Mouse (Mus musculus): ENCODE data around the gene Ankrd16. TPM values are rescaled to one million over a fixed set of nuclear protein-coding genes. Genes with fewer than 3 reads are reported as not detected.

The Ankrd16 gene
- polyA plus RNA-seq, 1 experiment from 2014 or later, result 31.2 TPM

DNA sequence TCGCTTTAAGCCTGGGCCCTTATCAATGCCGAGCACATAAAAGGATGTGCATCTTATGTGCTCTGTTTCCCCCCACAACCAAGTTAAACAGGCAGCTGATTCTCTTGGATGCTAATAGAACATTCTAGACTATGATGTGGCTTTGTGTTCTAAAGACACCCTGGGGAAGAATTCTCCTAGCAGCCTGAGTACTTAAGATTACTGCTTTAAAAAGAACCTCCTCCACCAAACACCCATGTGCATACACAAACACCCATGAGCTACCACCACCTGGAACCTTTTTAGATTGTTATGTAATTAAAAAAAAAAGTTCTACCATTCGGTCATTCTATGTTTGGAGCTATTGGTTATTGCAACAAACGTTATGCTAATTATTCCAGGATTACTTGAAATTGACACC lies 5.3 kb upstream of the Ankrd16 start:
- H3K4me2 ChIP-seq, result no peak overlapping the region
- H3K9ac ChIP-seq, result no peak overlapping the region
- no peaks in the 10 kb centered on the region for H3K27me3 ChIP-seq (replicated peaks)
- H3K4me1 ChIP-seq, result peaks cover 38% of the 10 kb centered on the region
- ATAC-seq (ENCODE audit: extremely low read depth, insufficient number of reproducible peaks, low FRiP score, low TSS enrichment), result no peak
- no peak overlapping the region for H3K27ac ChIP-seq (replicated peaks)
- 76% methylated on average over 4 of the region's 4 CpGs for WGBS
- no peaks in the 10 kb centered on the region for H3K9me3 ChIP-seq
- H3K4me3 ChIP-seq, result no peak overlapping the region
- H3K36me3 ChIP-seq, result peaks cover 23% of the 10 kb centered on the region

DNA sequence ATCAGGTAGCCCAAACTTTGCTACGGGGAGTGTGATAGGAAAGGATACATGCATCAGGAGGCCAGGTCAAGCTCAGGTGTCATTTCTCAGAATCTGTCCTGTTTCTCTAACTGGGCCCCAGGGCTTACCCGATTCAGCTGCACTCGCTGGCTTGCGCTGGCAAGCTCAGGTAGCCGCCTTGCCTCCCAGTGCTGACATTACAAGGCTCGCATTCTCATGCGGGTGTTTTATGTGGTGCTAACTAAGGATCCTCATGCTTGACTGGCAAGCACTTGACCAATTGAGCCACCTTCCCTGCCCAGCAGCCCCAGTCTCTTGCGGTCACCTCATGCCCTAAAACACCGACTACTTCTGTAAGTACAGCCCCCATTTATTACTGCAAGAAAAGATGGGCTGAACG lies 3.2 kb upstream of the Ankrd16 start:
- Histone ChIP-seq H3K9ac (no peak overlapping the region), H3K27me3 (replicated peaks) (no peaks in the 10 kb centered on the region), H3K4me2 (no peak overlapping the region), H3K4me1 (peaks cover 44% of the 10 kb centered on the region), H3K36me3 (peaks cover 6% of the 10 kb centered on the region), H3K9me3 (no peaks in the 10 kb centered on the region), H3K27ac (replicated peaks) (no peak overlapping the region), H3K4me3 (no peak overlapping the region)
- WGBS, result 88% methylated on average over 10 of the region's 10 CpGs
- ATAC-seq (ENCODE audit: extremely low read depth, insufficient number of reproducible peaks, low FRiP score, low TSS enrichment), result no peak

DNA sequence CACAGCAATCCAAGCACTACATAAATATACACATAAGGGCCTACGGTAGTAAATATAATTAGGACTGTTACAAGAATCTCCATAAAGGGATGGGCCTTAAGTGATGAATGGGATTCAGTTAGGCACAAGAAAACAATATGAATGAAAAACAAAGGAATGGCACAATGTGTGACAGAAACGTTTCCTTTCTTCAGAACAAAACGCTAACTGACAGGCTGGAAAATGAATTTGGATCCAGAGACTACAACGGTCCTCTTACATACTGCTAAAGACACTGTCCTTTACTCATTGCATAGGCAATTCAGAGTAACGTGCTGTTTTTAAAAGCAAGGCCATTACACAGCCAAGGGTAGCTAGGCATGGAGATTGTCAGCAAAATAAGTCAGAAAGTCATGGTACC lies 2.6 kb upstream of the Ankrd16 start:
- 82% methylated on average over 5 of the region's 5 CpGs for WGBS

DNA sequence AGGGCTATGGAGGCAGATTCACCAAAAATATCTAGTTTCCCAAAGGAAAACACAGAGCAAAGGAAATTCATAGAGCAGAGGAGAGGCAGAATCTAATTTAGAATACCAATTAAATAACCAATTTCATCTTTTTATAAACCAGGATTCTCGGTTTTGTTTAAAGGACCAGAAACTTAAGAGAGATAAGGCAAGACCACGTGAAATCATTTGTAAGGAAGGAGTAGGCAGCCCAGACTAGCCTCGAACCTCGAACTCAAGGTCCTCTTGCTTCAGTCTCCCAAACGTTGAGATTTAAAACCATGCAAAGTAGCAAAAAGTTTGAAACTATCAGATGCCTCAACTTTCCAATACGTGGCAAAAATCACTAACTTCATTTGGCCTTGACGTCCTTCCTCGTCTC lies 1.3 kb upstream of the Ankrd16 start:
- no peaks in the 10 kb centered on the region for H3K27me3 ChIP-seq (replicated peaks)
- peak overlapping the region; percentile 91 for H3K9ac ChIP-seq
- ATAC-seq (ENCODE audit: extremely low read depth, insufficient number of reproducible peaks, low FRiP score, low TSS enrichment), result no peak
- H3K27ac ChIP-seq (replicated peaks), result peak overlapping the region; percentile 91; the same call in 1 of the 2 replicates
- WGBS, result 42% methylated on average over 8 of the region's 8 CpGs
- peaks cover 19% of the 10 kb centered on the region for H3K36me3 ChIP-seq
- H3K9me3 ChIP-seq, result no peaks in the 10 kb centered on the region
- peaks cover 53% of the 10 kb centered on the region for H3K4me1 ChIP-seq
- H3K4me3 ChIP-seq, result peak overlapping the region; percentile 86
- H3K4me2 ChIP-seq, result peak overlapping the region; percentile 86

More for the DNA sequence above, 2.6 kb upstream of the Ankrd16 start:
- Histone ChIP-seq H3K4me2 (no peak overlapping the region), H3K4me3 (no peak overlapping the region), H3K27ac (replicated peaks) (no peak overlapping the region), H3K9me3 (no peaks in the 10 kb centered on the region), H3K36me3 (peaks cover 6% of the 10 kb centered on the region), H3K9ac (no peak overlapping the region), H3K27me3 (replicated peaks) (no peaks in the 10 kb centered on the region), H3K4me1 (peaks cover 51% of the 10 kb centered on the region)
- no peak for ATAC-seq (ENCODE audit: extremely low read depth, insufficient number of reproducible peaks, low FRiP score, low TSS enrichment)

DNA sequence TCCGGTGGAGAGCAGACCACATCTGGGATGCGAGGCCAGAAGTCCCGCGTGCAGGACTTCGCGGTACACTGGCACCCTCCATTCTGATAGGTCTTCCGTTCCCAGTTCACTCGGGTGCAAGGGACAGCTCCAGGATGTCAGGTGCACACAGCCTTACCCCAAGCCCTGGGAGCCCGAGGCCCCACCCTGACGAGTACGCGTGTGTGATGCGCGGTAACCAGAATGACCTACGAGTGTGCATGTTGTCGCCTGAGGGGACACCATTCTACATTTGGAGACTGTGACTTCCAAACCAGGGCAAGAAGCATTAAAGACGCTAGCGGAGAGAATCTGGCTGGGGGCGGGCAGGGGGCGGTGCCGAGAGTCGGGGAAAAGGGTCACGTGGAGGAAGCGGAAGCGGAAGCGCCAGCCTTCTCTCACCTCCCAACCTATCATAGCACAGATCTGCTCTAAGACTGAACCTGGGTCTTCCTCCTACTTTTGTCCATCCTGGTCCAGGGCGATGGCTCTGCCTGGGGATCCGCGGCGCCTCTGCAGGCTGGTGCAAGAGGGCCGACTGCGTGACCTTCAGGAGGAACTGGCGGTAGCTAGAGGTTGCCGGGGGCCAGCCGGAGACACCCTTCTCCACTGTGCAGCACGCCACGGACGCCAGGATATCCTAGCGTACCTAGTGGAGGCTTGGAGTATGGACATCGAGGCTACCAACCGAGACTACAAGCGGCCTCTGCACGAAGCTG lies 579 bp downstream of the Ankrd16 start:
- under 1% methylated on average over 43 of the region's 43 CpGs for WGBS
- Histone ChIP-seq H3K4me3 (peak overlapping the region; percentile 86), H3K36me3 (peaks cover 37% of the 10 kb centered on the region), H3K27me3 (replicated peaks) (no peaks in the 10 kb centered on the region), H3K9me3 (no peaks in the 10 kb centered on the region), H3K27ac (replicated peaks) (peak overlapping the region; percentile 98), H3K9ac (peak overlapping the region; percentile 86), H3K4me1 (peaks cover 45% of the 10 kb centered on the region), H3K4me2 (peak overlapping the region; percentile 92)
- peak; percentile 81 for ATAC-seq (ENCODE audit: extremely low read depth, insufficient number of reproducible peaks, low FRiP score, low TSS enrichment)

DNA sequence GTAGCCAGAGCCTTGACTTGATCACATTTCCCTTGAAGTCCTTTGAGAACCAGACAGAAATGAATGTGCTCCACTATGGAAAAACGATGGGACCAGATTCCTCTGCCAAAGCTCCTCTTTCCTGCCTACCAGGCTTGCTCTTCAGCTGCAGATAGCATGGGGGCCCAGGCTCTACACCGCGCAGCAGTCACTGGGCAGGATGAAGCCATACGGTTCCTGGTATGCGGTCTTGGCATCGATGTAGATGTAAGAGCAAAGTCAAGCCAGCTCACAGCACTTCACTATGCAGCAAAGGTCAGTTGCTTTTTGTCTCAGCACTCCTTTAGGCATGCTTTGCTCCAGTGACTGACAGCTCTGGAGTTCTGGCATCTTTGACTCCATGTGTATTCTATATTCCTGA lies 6.5 kb downstream of the Ankrd16 start:
- ATAC-seq (ENCODE audit: extremely low read depth, insufficient number of reproducible peaks, low FRiP score, low TSS enrichment), result no peak
- H3K9ac ChIP-seq, result no peak overlapping the region
- WGBS, result 88% methylated on average over 6 of the region's 6 CpGs
- no peaks in the 10 kb centered on the region for H3K27me3 ChIP-seq (replicated peaks)
- peaks cover 12% of the 10 kb centered on the region for H3K4me1 ChIP-seq
- H3K36me3 ChIP-seq, result peaks cover 95% of the 10 kb centered on the region
- H3K4me3 ChIP-seq, result no peak overlapping the region
- H3K4me2 ChIP-seq, result no peak overlapping the region
- no peak overlapping the region for H3K27ac ChIP-seq (replicated peaks)
- H3K9me3 ChIP-seq, result no peaks in the 10 kb centered on the region

DNA sequence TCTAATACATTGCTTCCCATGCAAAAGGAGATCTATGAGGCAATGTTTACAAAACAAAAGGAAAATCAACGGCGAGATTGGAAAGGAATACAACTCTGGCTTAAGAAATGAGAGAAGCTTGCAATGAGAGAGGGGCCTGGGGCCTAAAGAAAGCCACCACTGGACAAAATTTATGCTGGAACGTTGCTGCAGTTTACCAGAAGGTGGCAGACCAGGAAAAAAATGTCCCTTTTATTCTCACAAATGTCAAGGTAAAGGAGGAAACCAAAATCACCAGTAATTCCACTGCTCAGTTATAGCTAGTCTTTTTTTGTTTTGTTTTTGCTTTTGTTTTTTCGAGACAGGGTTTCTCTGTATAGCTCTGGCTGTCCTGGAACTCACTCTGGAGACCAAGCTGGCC lies 17.0 kb downstream of the Ankrd16 start:
- H3K9ac ChIP-seq, result no peak overlapping the region
- H3K27me3 ChIP-seq (replicated peaks), result no peaks in the 10 kb centered on the region
- no peak overlapping the region for H3K4me2 ChIP-seq
- H3K9me3 ChIP-seq, result no peaks in the 10 kb centered on the region
- H3K4me3 ChIP-seq, result no peak overlapping the region
- ATAC-seq (ENCODE audit: extremely low read depth, insufficient number of reproducible peaks, low FRiP score, low TSS enrichment), result no peak
- peaks cover 16% of the 10 kb centered on the region for H3K4me1 ChIP-seq
- 66% methylated on average over 4 of the region's 4 CpGs for WGBS
- H3K27ac ChIP-seq (replicated peaks), result no peak overlapping the region
- H3K36me3 ChIP-seq, result peaks cover 45% of the 10 kb centered on the region

DNA sequence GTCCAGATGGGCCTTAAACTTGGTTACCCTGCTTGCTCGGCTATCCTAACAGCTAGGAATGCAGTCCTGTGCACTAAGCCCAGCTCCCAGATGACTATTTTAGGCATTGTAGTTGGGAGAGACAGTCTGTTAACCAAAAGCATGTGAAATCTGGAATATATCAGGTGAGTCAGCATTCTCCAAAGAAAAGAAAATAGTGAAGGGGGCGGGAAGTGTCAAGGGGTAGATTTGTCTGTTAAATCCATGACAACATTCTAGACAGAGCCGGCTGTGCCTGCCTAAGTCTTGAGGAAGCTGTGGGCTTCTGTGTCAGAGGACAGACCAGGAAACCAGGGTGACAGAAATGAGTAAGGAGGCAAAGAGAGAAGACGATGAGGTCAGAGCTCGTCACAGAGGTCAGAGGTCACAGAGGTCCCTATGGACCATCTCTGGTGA lies 20.3 kb downstream of the Ankrd16 start:
- WGBS, result 46% methylated on average over 5 of the region's 5 CpGs

DNA sequence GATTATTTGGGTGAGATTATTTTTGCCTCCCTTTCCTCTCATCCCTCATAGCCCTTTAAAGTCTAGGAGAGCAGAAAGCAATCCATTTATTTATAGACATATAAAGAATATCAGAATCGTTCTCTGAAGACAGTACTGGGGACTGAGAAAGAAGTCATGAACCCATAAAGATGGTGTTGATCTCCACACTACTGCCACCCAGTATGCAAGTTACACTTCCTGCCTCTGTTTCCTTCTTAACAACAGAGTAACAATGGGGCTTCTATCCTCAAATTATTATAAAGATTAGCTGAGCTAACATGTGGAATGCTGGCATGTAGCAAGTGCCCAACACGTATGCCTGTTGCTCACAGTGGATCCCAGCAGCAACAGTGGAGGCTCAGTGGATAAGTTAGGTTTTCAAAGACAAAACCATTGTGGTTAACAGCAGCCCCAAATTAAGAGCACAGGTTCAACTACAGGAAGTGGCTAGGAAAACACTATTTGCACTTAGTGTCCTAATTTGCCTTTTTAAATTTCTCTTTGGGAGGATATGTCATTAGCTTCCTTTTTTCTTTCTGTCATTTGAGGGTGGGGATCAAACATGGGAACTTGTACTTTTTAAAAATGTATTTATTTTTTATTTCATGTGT lies 23.7 kb downstream of the Ankrd16 start:
- WGBS, result 75% methylated on average over 2 of the region's 2 CpGs
- no peaks in the 10 kb centered on the region for H3K27me3 ChIP-seq (replicated peaks)
- H3K36me3 ChIP-seq, result no peaks in the 10 kb centered on the region
- H3K9me3 ChIP-seq, result no peaks in the 10 kb centered on the region
- H3K4me2 ChIP-seq, result no peak overlapping the region
- no peak overlapping the region for H3K4me3 ChIP-seq
- peaks cover 16% of the 10 kb centered on the region for H3K4me1 ChIP-seq
- no peak overlapping the region for H3K9ac ChIP-seq
- no peak overlapping the region for H3K27ac ChIP-seq (replicated peaks)
- no peak for ATAC-seq (ENCODE audit: extremely low read depth, insufficient number of reproducible peaks, low FRiP score, low TSS enrichment)

More for the DNA sequence above, 20.3 kb downstream of the Ankrd16 start:
- peaks cover 15% of the 10 kb centered on the region for H3K36me3 ChIP-seq
- no peak for ATAC-seq (ENCODE audit: extremely low read depth, insufficient number of reproducible peaks, low FRiP score, low TSS enrichment)
- no peaks in the 10 kb centered on the region for H3K9me3 ChIP-seq
- H3K4me2 ChIP-seq, result no peak overlapping the region
- no peak overlapping the region for H3K9ac ChIP-seq
- no peak overlapping the region for H3K4me3 ChIP-seq
- H3K27ac ChIP-seq (replicated peaks), result no peak overlapping the region
- H3K27me3 ChIP-seq (replicated peaks), result no peaks in the 10 kb centered on the region
- peaks cover 16% of the 10 kb centered on the region for H3K4me1 ChIP-seq

Other genes with a start within 250 kb of the Ankrd16 start
- 12.8 and 14.8 TPM in 2 replicates for gene Pfkfb3, start 223.8 kb upstream of the Ankrd16 start, polyA plus RNA-seq (2015; fragmentation: Nextera tagmentation; extraction: Ambion mirVana)
- 83.5 and 85.8 TPM in 2 replicates for gene Rbm17, start 173.7 kb upstream of the Ankrd16 start, polyA plus RNA-seq (2015; fragmentation: Nextera tagmentation; extraction: Ambion mirVana)
- gene Gm17490, start 151.6 kb upstream of the Ankrd16 start, polyA plus RNA-seq (2015; fragmentation: Nextera tagmentation; extraction: Ambion mirVana), result not detected in 2 replicates
- gene Il2ra, start 135.1 kb upstream of the Ankrd16 start, polyA plus RNA-seq (2015; fragmentation: Nextera tagmentation; extraction: Ambion mirVana), result 0.29 TPM in 1 of 2 replicates, not detected in the other
- 6.6 and 7.4 TPM in 2 replicates for gene Il15ra, start 72.6 kb upstream of the Ankrd16 start, polyA plus RNA-seq (2015; fragmentation: Nextera tagmentation; extraction: Ambion mirVana)
- gene Fbh1, start 294 bp upstream of the Ankrd16 start, polyA plus RNA-seq (2015; fragmentation: Nextera tagmentation; extraction: Ambion mirVana), result 95.1 and 98.9 TPM in 2 replicates

Measured in heart, embryonic 13.5 days (tissue).